Mouse (Mus musculus) G1E (cell line): ENCODE measurements at regions not wholly inside any gene's neighbourhood (a gene's known extent, or its start where the extent isn't known, plus 50 kb on each side); places are given as distances from the start of the nearest gene placed in this dataset.
A peak's percentile ranks its signal among the peaks of the same experiment; 100 is the strongest.

ENCODE experiments used
- ATAC-seq: 2 replicates; pipeline ENCODE4 v1.8.0; 2016; ENCODE audit warnings: mild to moderate bottlenecking; ENCODE audit not compliant: insufficient number of reproducible peaks, poor library complexity, low FRiP score, severe bottlenecking; ENCODE audit errors: extremely low read depth
- DNase-seq: peaks from one replicate; pipeline ENCODE4 v3.0.0; 2012; ENCODE audit warnings: low spot score
- H3K27me3 ChIP-seq: 2 replicates; pipeline ENCODE4 v1.6.1; 2012; ENCODE audit warnings: mild to moderate bottlenecking, low read length, inconsistent platforms; ENCODE audit not compliant: insufficient read depth
- H3K36me3 ChIP-seq: replicated peaks from 2 replicates; pipeline ENCODE3; 2012; ENCODE audit warnings: mild to moderate bottlenecking, inconsistent platforms
- H3K4me1 ChIP-seq: 2 replicates; pipeline ENCODE4 v1.6.1; 2012; ENCODE audit warnings: low read depth, low read length, inconsistent platforms, mixed read lengths; ENCODE audit not compliant: insufficient read depth
- H3K4me3 ChIP-seq: 2 replicates; pipeline ENCODE4 v1.5.1; 2012; ENCODE audit warnings: low read depth, mild to moderate bottlenecking, inconsistent platforms, low read length, moderate library complexity, mixed read lengths
- H3K9me3 ChIP-seq: replicated peaks from 2 replicates; pipeline ENCODE4 v1.6.1; 2012; ENCODE audit warnings: inconsistent platforms
- CTCF ChIP-seq: IDR thresholded peaks from 2 replicates; pipeline ENCODE4 v1.5.1; 2012; ENCODE audit warnings: low read depth, low read length, inconsistent platforms, mixed read lengths
- GATA1 ChIP-seq: IDR thresholded peaks from 2 replicates; pipeline ENCODE4 v1.6.1; 2012; ENCODE audit warnings: borderline replicate concordance, low read length, inconsistent platforms, mixed read lengths
- GATA2 ChIP-seq: IDR thresholded peaks from 2 replicates; pipeline ENCODE4 v1.6.1; 2012; ENCODE audit warnings: low read depth, low read length, inconsistent platforms, borderline replicate concordance
- POLR2AphosphoS5 ChIP-seq: IDR thresholded peaks from 2 replicates; pipeline ENCODE4 v1.6.1; 2012; ENCODE audit warnings: low read depth, low read length, inconsistent platforms; ENCODE audit not compliant: insufficient replicate concordance
- TAL1 ChIP-seq: conservative IDR thresholded peaks from 2 replicates; pipeline ENCODE4 v1.6.1; 2012; ENCODE audit warnings: low read depth, low read length, inconsistent platforms, mixed read lengths

DNA sequence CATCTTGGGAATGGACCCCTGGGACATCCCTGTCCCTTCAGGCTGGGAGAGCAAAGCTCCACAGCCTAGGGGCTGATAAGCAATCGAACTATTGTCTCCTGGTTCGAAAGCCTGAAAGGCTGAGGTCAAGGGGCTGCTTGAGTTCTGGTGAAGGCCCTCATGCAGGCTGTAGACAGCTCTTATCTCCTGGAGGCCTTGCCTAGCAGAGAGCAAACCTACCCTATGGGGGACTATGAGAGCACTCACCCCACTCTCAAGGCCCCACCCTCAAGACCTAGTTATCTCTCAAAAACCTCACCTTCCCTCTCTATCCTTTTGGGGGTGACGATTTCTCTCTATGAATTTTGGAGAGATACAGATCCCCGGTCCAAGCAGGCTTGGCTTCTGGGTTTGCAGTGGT lies 92.8 kb downstream of the Gadd45g start:
- TF ChIP-seq POLR2AphosphoS5 = no peak
- TF ChIP-seq GATA2 = no peak
- no peak for TF ChIP-seq CTCF
- no peak for TF ChIP-seq TAL1
- no peak for TF ChIP-seq GATA1
- DNase-seq (no peak), ATAC-seq (no peak)
- Histone ChIP-seq H3K4me1 (peaks cover 5% of the 10 kb centered on the region; the same call in 1 of the 2 replicates), H3K27me3 (peaks cover 52% of the 10 kb centered on the region), H3K36me3 (no peaks in the 10 kb centered on the region), H3K4me3 (no peak overlapping the region), H3K9me3 (no peaks in the 10 kb centered on the region)

DNA sequence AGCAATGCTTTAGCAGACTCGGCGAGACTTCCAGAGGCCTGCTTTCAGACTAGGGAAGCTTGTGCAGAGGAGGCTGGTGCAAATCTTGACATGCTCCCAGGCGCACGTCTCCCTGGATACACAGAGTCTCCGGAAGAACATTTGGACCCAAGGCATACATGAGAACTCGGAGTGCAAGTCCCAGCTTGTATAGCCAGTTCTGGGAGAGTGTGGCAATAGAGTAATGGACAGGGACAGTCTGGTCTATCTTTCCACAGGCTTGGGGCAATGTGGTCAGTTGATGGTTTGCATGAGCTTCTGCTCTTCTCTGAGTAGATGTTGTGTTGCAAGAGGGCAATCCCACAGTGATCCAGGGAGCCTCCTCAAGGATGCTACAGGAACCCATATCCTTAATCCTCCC lies 93.2 kb downstream of the Gadd45g start:
- no peaks in the 10 kb centered on the region for H3K36me3 ChIP-seq
- H3K4me1 ChIP-seq = peaks cover 5% of the 10 kb centered on the region; the same call in 1 of the 2 replicates
- no peak overlapping the region for H3K4me3 ChIP-seq
- H3K27me3 ChIP-seq = peaks cover 49% of the 10 kb centered on the region
- DNase-seq (no peak), ATAC-seq (no peak)
- no peak for TF ChIP-seq CTCF
- no peak for TF ChIP-seq POLR2AphosphoS5
- TF ChIP-seq GATA1 = no peak
- TF ChIP-seq TAL1 = no peak
- no peak for TF ChIP-seq GATA2
- no peaks in the 10 kb centered on the region for H3K9me3 ChIP-seq

DNA sequence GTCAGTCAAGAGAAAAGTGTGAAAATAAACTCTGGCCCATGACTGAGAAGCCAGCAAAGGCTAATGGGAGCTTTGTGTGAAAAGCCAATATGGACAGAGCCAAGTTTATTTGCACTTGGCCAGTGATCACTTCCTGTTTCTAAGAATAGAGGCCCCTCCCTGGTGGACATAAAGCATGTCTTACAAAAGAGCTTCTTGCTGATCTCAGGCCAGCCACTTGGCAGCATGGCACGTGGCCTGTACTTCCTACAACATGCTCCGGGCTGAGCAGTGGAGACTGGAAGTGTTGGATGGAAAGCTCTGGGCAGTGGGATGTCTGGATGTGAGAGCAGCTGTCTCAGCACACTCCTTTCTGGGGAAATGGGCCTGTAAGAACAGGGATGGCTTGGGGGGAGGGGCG lies 99.7 kb downstream of the Gadd45g start:
- DNase-seq (no peak), ATAC-seq (peak; percentile 49)
- Histone ChIP-seq H3K9me3 (no peaks in the 10 kb centered on the region), H3K27me3 (peaks cover 39% of the 10 kb centered on the region), H3K4me1 (peaks cover 7% of the 10 kb centered on the region), H3K36me3 (no peaks in the 10 kb centered on the region), H3K4me3 (no peak overlapping the region)
- TF ChIP-seq CTCF = no peak
- TF ChIP-seq GATA1 = no peak
- TF ChIP-seq TAL1 = no peak
- TF ChIP-seq GATA2 = no peak
- no peak for TF ChIP-seq POLR2AphosphoS5

DNA sequence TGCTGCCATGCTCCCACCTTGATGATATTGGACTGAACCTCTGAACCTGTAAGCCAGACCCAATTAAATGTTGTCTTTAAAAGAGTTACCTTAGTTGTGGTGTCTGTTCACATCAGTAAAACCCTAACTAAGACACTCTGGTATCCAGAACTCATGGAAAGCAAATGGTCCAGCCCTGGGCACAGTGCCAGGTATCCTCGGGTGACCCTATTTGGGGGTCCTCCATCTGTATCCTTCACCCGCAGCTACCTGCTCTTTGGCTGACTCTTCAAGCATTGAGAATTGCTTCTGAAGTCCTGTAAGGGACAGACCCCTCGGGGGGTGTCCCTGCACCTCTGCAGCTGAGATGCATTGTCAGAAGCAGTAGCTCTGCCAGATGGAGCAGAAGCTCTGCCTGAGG lies 102.4 kb downstream of the Gadd45g start:
- no peak for TF ChIP-seq CTCF
- TF ChIP-seq GATA1 = no peak
- no peak for TF ChIP-seq TAL1
- TF ChIP-seq GATA2 = no peak
- TF ChIP-seq POLR2AphosphoS5 = no peak
- no peaks in the 10 kb centered on the region for H3K9me3 ChIP-seq
- H3K4me3 ChIP-seq = no peak overlapping the region
- DNase-seq = no peak
- H3K36me3 ChIP-seq = no peaks in the 10 kb centered on the region
- peaks cover 42% of the 10 kb centered on the region for H3K27me3 ChIP-seq
- peaks cover 7% of the 10 kb centered on the region for H3K4me1 ChIP-seq
- ATAC-seq = no peak

DNA sequence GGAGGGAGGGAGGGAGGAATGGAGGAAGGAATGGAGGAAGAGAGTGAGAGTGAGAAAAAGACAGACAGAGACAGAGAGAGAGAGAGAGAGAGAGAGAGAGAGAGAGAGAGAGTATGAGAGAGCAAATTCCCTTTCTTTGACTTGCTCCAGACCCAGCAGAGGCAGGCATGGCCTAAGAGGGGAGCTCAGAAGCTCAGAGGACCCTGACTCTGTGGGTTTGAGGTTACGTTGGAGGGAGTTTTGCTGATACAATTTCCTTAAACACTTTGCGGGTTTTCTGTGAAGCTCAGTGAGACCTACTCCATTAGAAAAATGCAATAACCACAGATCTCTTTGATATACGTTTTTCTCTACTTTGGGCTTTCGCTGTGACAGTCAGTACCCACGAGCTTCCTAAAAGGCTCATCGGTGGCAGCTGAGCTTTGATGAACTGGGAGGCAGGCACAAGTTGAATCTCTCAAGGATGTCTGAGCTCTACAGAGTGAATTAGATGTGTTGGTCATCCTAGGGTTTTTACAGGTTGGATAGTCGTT lies 105.1 kb downstream of the Gadd45g start:
- H3K27me3 ChIP-seq = peaks cover 50% of the 10 kb centered on the region
- ATAC-seq = no peak

DNA sequence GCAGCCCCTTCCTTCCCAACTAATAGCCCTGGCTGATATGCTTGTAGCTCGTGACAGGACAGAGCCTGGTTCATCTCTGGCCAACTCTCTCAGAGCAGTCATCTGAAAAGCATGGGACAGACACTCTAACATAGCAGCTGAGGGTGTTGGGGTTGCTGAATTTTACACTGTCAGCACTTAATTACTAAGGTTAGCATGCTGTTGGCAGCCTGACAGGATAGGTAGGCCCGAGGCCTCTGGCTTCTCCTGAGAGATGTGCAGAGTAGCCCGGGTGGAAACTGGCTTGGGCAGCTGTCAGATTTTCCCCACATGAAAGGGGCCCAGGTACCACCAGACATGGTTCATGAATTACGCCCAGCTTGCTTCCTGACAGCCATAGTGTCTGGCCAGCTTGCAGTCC lies 106.6 kb downstream of the Gadd45g start:
- no peaks in the 10 kb centered on the region for H3K36me3 ChIP-seq
- H3K4me1 ChIP-seq = peaks cover 3% of the 10 kb centered on the region
- H3K27me3 ChIP-seq = peaks cover 53% of the 10 kb centered on the region
- TF ChIP-seq POLR2AphosphoS5 = no peak
- TF ChIP-seq GATA1 = no peak
- no peak for TF ChIP-seq GATA2
- TF ChIP-seq CTCF = no peak
- TF ChIP-seq TAL1 = no peak
- no peak for ATAC-seq
- H3K4me3 ChIP-seq = no peak overlapping the region
- DNase-seq = no peak
- no peaks in the 10 kb centered on the region for H3K9me3 ChIP-seq

More for the DNA sequence above, 105.1 kb downstream of the Gadd45g start:
- no peak for TF ChIP-seq GATA1
- TF ChIP-seq POLR2AphosphoS5 = no peak
- TF ChIP-seq CTCF = no peak
- TF ChIP-seq GATA2 = no peak
- no peak for TF ChIP-seq TAL1
- H3K4me1 ChIP-seq = peaks cover 3% of the 10 kb centered on the region
- H3K4me3 ChIP-seq = no peak overlapping the region
- no peaks in the 10 kb centered on the region for H3K9me3 ChIP-seq
- no peak for DNase-seq
- no peaks in the 10 kb centered on the region for H3K36me3 ChIP-seq

DNA sequence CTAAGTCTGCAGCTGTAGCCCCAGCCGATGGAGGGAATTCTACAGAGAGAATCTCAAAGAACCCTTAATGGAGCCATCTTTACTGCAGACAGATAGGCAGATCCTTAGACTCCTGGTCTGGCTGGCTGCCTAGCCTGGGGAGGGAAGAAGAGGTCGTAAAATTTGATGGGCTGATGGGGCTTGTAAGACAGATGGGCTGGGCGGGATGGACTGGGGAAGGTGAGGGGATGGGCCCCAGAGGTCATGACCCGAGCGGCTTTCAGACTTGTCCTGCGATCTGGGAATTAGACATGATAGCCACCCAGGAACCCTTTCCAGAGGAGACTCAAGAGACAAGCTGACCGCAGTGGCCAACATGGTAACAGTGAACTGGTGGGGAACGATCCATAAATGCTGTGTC lies 107.1 kb downstream of the Gadd45g start:
- no peak for TF ChIP-seq GATA2
- TF ChIP-seq GATA1 = no peak
- TF ChIP-seq TAL1 = no peak
- no peak for TF ChIP-seq POLR2AphosphoS5
- no peak for TF ChIP-seq CTCF
- H3K4me3 ChIP-seq = no peak overlapping the region
- ATAC-seq (no peak), DNase-seq (no peak)
- H3K4me1 ChIP-seq = peaks cover 3% of the 10 kb centered on the region
- no peaks in the 10 kb centered on the region for H3K9me3 ChIP-seq
- peaks cover 56% of the 10 kb centered on the region for H3K27me3 ChIP-seq
- no peaks in the 10 kb centered on the region for H3K36me3 ChIP-seq
